Mouse (Mus musculus): ENCODE measurements at regions not wholly inside any gene's neighbourhood (a gene's known extent, or its start where the extent isn't known, plus 50 kb on each side); places are given as distances from the start of the nearest gene placed in this dataset.

DNA sequence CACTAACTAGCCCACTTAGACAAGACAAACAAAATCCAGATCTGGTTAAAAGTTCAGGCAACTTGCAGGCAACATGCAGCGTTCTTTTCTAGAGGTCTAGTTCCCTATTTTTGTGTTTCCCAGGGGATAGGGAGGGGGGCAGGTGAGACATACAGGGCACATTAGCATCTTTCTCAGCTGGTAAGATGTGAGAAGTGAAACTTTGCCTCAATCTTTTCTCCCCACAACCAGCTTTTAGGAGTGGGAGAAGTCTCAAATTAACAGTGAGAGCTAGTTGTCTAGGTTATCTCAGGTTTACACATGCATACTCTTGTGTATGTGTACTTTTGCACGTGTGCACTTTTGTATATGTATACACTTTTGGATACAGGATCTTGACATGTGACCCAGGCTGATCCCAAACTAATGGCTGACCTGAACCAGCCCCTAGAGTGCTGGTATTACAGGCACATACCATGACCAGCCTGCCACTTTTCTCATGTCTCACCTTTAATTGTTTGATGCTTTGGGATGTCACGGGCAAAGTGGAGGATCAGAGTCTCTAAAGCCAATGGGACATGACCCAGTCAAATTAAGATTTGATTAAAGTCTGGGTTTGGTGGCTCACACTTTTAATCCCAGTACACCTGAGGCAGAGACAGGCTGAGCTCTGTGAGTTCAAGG lies 60.3 kb upstream of the Ube2e1 start:
- DNase-seq: no peak

DNA sequence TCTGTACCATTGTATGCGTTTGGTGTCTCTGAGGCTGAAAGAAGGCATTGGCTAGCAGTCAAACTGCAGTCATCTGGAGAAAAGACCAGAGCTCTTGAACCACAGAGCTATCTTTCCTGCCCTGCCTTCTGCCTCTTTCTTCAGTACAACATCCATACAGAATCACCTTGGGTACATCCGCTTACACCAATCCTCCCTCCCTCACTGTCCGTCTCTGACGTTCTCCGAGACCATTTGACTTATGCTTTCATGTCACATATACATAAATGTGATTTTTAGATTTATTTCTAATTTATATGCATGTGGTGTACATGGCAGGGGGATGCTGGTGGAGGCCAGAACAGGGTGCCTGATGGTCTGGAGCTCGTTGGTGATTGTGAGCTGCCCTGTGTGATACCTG lies 57.7 kb upstream of the Ube2e1 start:
- no peak for DNase-seq

DNA sequence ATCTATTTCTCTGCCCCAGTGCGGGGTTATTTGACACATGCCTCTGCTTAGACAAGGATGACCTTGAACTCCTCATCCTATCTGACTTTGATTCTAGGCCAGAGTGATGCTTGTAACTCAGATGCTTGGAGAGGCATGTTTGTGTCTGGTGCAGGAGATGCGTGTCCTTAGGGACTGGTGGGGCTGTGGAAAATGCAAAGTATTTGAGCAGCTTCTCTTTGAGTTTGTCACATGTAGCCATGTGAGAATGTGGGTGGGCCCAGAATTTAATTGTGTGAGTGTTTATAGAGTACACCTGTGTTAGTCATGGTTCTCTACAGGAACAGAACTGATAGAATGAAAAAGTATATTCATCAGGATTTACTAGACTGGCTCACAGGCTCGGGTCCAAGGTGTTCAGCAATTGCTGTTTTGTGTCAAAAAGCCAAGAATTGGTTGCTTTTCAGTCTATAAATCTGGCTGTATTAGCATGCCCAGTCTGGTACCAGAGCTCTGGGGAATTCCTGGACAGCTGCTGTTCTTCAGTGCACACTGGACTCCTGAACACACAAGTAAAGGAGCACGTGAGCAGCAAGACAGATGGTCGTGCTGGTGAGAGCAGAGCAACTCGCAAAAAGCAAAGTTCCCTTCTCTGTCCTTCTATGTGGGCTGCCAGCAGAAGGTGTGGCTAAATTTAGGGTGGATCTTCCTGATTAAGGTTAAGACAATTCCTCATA lies 54.5 kb upstream of the Ube2e1 start:
- no peak for DNase-seq

Measured in lung, adult 18-20 months (tissue).